Mouse (Mus musculus): ENCODE results near the gene Rnf207. TPM values are rescaled to one million over a fixed set of nuclear protein-coding genes. Genes with fewer than 3 reads are reported as not detected.

The Rnf207 gene
- total and polyA plus RNA-seq, 3 experiments = 0.51 TPM; not detected in 2

- peaks cover 9 to 29% of the 10 kb centered on the region in 2 experiments for H3K4me1 ChIP-seq (ENCODE audit: control insufficient read depth in 1 of 2, insufficient read depth in 2 of 2)
- no peak overlapping the region for H3K4me2 ChIP-seq (ENCODE audit: insufficient read depth, low read depth, poor library complexity, severe bottlenecking)
Observed at GRCm38 (mm10) chr4:152339293-152339790, 20.5 kb upstream of the Rnf207 start.

GRCm38 (mm10) chr4:152338419-152339292 is 19.9 kb upstream of the Rnf207 start, which contains the start of gene Chd5:
Chd5 (plus strand) TSS chr4:152338651.
- Histone ChIP-seq H3K4me3 (replicated peaks in 1 of 3; ENCODE audit: low read depth in 2 of 3, low read length in 2 of 3, poor library complexity in 1 of 3) (no peak within 1 kb of the TSS), H3K36me3 (replicated peaks in 1 of 2; ENCODE audit: control insufficient read depth in 1 of 2, insufficient read depth in 1 of 2, low read length in 1 of 2) (peaks cover 25 to 37% of the 10 kb centered on the region in 2 experiments), H3K4me2 (ENCODE audit: insufficient read depth, low read depth, poor library complexity, severe bottlenecking) (no peak within 1 kb of the TSS), H3K27ac (ENCODE audit: insufficient read depth, low read depth) (no peak within 1 kb of the TSS), H3K9ac (ENCODE audit: insufficient read depth, low read depth) (no peak within 1 kb of the TSS), H3K79me2 (replicated peaks; ENCODE audit: control insufficient read depth, extremely low read depth, insufficient read depth, poor library complexity, severe bottlenecking) (no peaks in the 10 kb centered on the region), H3K4me1 (ENCODE audit: control insufficient read depth in 1 of 2, insufficient read depth in 2 of 2) (peaks cover 5 to 30% of the 10 kb centered on the region in 2 experiments; a peak in 3 of 4 replicates), H3K9me3 (replicated peaks; ENCODE audit: low read length) (peaks cover 2% of the 10 kb centered on the region), H3K27me3 (replicated peaks) (no peaks in the 10 kb centered on the region)
- TF ChIP-seq MAX (IDR thresholded peaks at IDR 0.05; ENCODE audit: low read length) = no peak
- no peak for TF ChIP-seq CTCF (conservative IDR thresholded peaks at IDR 0.05 in 1 of 2, IDR thresholded peaks at IDR 0.05 in 1 of 2; ENCODE audit: low read depth in 2 of 2, low read length in 2 of 2)
- TF ChIP-seq HCFC1 (IDR thresholded peaks at IDR 0.05; ENCODE audit: low read depth, low read length) = no peak
- TF ChIP-seq USF1 (IDR thresholded peaks at IDR 0.05; ENCODE audit: low read depth, low read length) = no peak
- no peak for TF ChIP-seq ZNF384 (IDR thresholded peaks at IDR 0.05; ENCODE audit: low read depth, low read length)
- in situ Hi-C loops (cut with MboI; ENCODE audit: low pct_ligation_motif_present, low pct_unique_long_range_greater_than_20kb, low sequenced_read_pairs) (no loop called here), dilution Hi-C loops (cut with MboI; ENCODE audit: extremely low pct_ligation_motif_present, extremely low pct_unique_long_range_greater_than_20kb, low sequenced_read_pairs) (no loop called here)
- DNase-seq (ENCODE audit: extremely low read depth) = no peak

More at GRCm38 (mm10) chr4:152339293-152339790, 20.5 kb upstream of the Rnf207 start:
- no peaks in the 10 kb centered on the region for H3K79me2 ChIP-seq (replicated peaks; ENCODE audit: control insufficient read depth, extremely low read depth, insufficient read depth, poor library complexity, severe bottlenecking)
- H3K4me3 ChIP-seq (replicated peaks in 1 of 3; ENCODE audit: low read depth in 2 of 3, low read length in 2 of 3, poor library complexity in 1 of 3) = no peak overlapping the region
- no peaks in the 10 kb centered on the region for H3K27me3 ChIP-seq (replicated peaks)
- H3K27ac ChIP-seq (ENCODE audit: insufficient read depth, low read depth) = no peak overlapping the region
- TF ChIP-seq USF1 (IDR thresholded peaks at IDR 0.05; ENCODE audit: low read depth, low read length) (no peak), NRF1 (IDR thresholded peaks at IDR 0.05; ENCODE audit: low read depth, low read length) (no peak), USF2 (conservative IDR thresholded peaks at IDR 0.05; ENCODE audit: low read depth, low read length) (no peak), POLR2A (IDR thresholded peaks at IDR 0.05; ENCODE audit: low read depth, low read length) (no peak), MAZ (IDR thresholded peaks at IDR 0.05; ENCODE audit: low read depth, low read length) (no peak), ZKSCAN1 (IDR thresholded peaks at IDR 0.05; ENCODE audit: borderline replicate concordance, low read depth, low read length) (no peak), MYC (IDR thresholded peaks at IDR 0.05; ENCODE audit: low read depth, low read length) (no peak), JUND (conservative IDR thresholded peaks at IDR 0.05; ENCODE audit: low read depth, low read length) (no peak), SIN3A (IDR thresholded peaks at IDR 0.05; ENCODE audit: low read length) (no peak), ETS1 (conservative IDR thresholded peaks at IDR 0.05; ENCODE audit: low read depth, low read length) (no peak), NELFE (IDR thresholded peaks at IDR 0.05; ENCODE audit: low read depth, low read length) (no peak), TBP (conservative IDR thresholded peaks at IDR 0.05; ENCODE audit: low read depth, low read length) (no peak), HCFC1 (IDR thresholded peaks at IDR 0.05; ENCODE audit: low read depth, low read length) (no peak)
- dilution Hi-C loops (cut with MboI; ENCODE audit: extremely low pct_ligation_motif_present, extremely low pct_unique_long_range_greater_than_20kb, low sequenced_read_pairs) (no loop called here), in situ Hi-C loops (cut with MboI; ENCODE audit: low pct_ligation_motif_present, low pct_unique_long_range_greater_than_20kb, low sequenced_read_pairs) (no loop called here)
- no peak overlapping the region for H3K9ac ChIP-seq (ENCODE audit: insufficient read depth, low read depth)
- peaks cover 2% of the 10 kb centered on the region for H3K9me3 ChIP-seq (replicated peaks; ENCODE audit: low read length)
- peaks cover 19 to 31% of the 10 kb centered on the region in 2 experiments for H3K36me3 ChIP-seq (replicated peaks in 1 of 2; ENCODE audit: control insufficient read depth in 1 of 2, insufficient read depth in 1 of 2, low read length in 1 of 2)
- DNase-seq (ENCODE audit: extremely low read depth) = no peak
